Mouse (Mus musculus) left cerebral cortex, adult 18-20 months (tissue): ENCODE data around the gene Bzw1. TPM values are rescaled to one million over a fixed set of nuclear protein-coding genes. Genes with fewer than 3 reads are reported as not detected.
"Not testable (repeated sequence)": the region's sequence is repeated elsewhere in the genome, so short reads cannot be mapped to it uniquely, and the experiment has no call there.

Experiments used
- DNase-seq, 2 experiments: peaks; one replicate each; pipeline ENCODE4 v3.0.0; 2021 to 2022; ENCODE audit warnings: low spot score in 2 of 2, mixed read lengths in 1 of 2
- long read RNA-seq, 2 experiments: library from polyadenylated mRNA; stranded (forward); transcript quantifications; one replicate each; pipeline ENCODE4 v2.0.0; 2021
- total RNA-seq, 2 experiments: library from RNA; stranded (reverse); gene quantifications; 2 replicates each; pipeline ENCODE4 v1.2.3; 2021

The Bzw1 gene
- total RNA-seq, result 100 to 1,000 TPM; 145 TPM
- long read RNA-seq, experiment 1, transcript Bzw1-201 (12 exons, 3,876 nt), result major isoform, 269 of 292 reads
- long read RNA-seq, experiment 1, partial matches to known transcripts, result 10 of 292 reads
- long read RNA-seq, experiment 1, other reads (novel, unspliced or antisense), result 12 of 292 reads
- long read RNA-seq, experiment 2, transcript Bzw1-201 (12 exons, 3,876 nt), result major isoform, 196 of 217 reads
- long read RNA-seq, experiment 2, partial matches to known transcripts, result 16 of 217 reads
- long read RNA-seq, experiment 2, other reads (novel, unspliced or antisense), result 5 of 217 reads

- peak; percentile 90 to 91 for DNase-seq
Observed at GRCm38 (mm10) chr1:58392652-58393283, at the start of gene Bzw1. Gene Bzw1, plus strand, starts transcription at chr1:58392898.

GRCm38 (mm10) chr1:58343861-58344260, 48.8 kb upstream of the Bzw1 start:
- no peak for DNase-seq

- DNase-seq, result no peak
Observed at GRCm38 (mm10) chr1:58344570-58344969, 48.1 kb upstream of the Bzw1 start.

GRCm38 (mm10) chr1:58346159-58346558, 46.5 kb upstream of the Bzw1 start:
- no peak for DNase-seq

- DNase-seq, result no peak
Observed at GRCm38 (mm10) chr1:58348712-58349111, 44.0 kb upstream of the Bzw1 start.

GRCm38 (mm10) chr1:58353238-58353893, 39.3 kb upstream of the Bzw1 start:
- DNase-seq, result no peak

GRCm38 (mm10) chr1:58358958-58359901, 33.5 kb upstream of the Bzw1 start:
- peak; percentile 65 to 77 for DNase-seq

GRCm38 (mm10) chr1:58362296-58362695, 30.4 kb upstream of the Bzw1 start:
- DNase-seq, result no peak

- no peak for DNase-seq
Observed at GRCm38 (mm10) chr1:58364551-58364950, 28.1 kb upstream of the Bzw1 start.

GRCm38 (mm10) chr1:58365829-58366228, 26.9 kb upstream of the Bzw1 start:
- no peak for DNase-seq

- DNase-seq, result peak; percentile 5 to 12
Observed at GRCm38 (mm10) chr1:58366737-58367471, 25.8 kb upstream of the Bzw1 start.

GRCm38 (mm10) chr1:58369716-58370115, 23.0 kb upstream of the Bzw1 start:
- no peak for DNase-seq

- not testable (repeated sequence) for DNase-seq
Observed at GRCm38 (mm10) chr1:58374266-58374665, 18.4 kb upstream of the Bzw1 start.

- DNase-seq, result no peak
Observed at GRCm38 (mm10) chr1:58375574-58376147, 17.0 kb upstream of the Bzw1 start.

GRCm38 (mm10) chr1:58382586-58383281, 10.0 kb upstream of the Bzw1 start:
- DNase-seq, result no peak

- no peak for DNase-seq
Observed at GRCm38 (mm10) chr1:58391421-58392267, 1.1 kb upstream of the Bzw1 start.

- DNase-seq, result peak in 1 of 2 experiments; percentile 16
Observed at GRCm38 (mm10) chr1:58392268-58392651, 438 bp upstream of the Bzw1 start.
